Mouse (Mus musculus): ENCODE data around the gene Ripk4.

The Ripk4 gene

DNA sequence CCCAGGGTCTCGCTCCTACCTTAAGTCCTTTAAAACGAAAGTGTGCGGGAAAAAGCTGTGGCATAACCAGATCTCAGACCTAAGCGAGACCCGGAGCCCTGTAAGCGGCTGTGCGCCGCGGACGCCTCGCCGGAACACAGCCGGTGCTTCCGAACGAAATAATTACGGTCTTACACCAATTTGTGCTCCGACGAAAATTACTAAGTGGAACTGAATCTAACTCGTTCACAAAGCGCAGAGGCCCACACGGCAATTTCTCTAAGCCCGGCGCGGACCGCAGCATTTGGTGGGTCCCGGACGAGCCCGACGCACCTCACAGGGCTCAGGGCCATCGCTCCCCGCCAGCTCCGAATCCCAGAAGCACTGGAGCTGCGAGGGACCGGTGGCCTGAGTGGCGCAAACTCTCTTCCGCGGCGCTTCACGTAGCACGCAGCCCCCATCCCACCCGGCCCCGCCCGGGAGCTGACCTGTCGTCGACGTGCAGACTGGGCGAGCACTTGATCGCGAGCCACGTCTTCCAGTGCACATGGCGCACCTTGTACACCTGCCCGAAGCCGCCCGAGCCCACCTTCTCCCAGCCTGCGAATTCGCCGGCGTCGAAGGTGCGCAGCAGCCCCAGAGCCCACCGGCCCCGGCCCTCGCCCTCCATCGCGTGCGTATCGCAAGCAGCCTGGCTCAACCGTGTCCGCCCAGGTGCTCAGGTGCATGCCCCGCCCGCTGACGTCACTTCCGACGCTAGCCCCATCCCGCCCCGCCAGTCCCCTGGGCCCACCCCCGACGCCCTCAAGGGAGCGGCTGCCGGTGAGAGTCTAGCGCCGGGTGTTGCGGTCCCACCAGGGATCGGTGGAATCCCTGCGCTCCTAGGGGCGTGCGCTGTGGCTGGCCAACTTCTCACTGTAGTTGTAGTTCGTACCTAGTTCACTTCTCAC lies at the start of gene Ripk4:
Gene Ripk4 (minus strand): TSS at position 727 of the 929 bp plus-strand sequence.
- peak; percentile 11 for DNase-seq (ENCODE audit: low spot score)

DNA sequence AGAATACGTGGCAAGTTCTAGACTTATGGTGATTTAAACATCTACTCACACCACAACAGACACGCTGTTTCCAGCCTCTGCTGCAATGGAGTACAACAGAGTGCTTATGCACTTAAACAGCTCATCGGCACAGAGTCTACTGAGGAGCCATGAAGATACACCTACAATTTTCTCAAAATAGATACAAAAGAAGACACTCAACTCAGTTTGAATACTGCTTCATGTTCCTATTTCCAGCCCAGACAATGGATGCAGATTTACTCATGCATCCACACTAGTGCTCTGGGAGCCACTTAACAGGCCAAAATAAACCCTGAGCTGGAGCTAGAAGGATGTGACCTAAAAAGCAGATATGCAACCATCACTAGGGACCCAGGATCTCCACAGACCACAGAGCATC lies 45.3 kb upstream of the Ripk4 start:
- DNase-seq (ENCODE audit: low spot score), result no peak

DNA sequence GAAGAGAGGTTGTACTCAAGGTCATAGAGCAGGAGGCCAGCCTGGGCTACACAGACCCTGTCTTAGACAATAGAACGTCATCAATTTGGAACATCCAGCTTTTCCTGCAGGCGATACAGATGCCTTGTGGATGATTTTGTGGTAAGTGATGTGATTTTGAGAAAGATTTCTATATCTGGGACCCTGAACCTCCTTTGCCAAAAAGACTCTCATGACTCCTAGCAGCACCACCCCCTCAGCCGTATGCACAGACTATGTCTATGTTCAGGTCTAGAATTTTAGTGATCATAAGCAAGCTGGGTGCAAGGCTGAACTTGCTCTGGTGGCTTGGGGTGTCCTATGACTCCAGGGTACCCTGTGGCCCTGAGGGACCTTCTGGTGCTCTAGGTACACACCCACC lies 42.1 kb upstream of the Ripk4 start:
- DNase-seq (ENCODE audit: low spot score), result no peak

DNA sequence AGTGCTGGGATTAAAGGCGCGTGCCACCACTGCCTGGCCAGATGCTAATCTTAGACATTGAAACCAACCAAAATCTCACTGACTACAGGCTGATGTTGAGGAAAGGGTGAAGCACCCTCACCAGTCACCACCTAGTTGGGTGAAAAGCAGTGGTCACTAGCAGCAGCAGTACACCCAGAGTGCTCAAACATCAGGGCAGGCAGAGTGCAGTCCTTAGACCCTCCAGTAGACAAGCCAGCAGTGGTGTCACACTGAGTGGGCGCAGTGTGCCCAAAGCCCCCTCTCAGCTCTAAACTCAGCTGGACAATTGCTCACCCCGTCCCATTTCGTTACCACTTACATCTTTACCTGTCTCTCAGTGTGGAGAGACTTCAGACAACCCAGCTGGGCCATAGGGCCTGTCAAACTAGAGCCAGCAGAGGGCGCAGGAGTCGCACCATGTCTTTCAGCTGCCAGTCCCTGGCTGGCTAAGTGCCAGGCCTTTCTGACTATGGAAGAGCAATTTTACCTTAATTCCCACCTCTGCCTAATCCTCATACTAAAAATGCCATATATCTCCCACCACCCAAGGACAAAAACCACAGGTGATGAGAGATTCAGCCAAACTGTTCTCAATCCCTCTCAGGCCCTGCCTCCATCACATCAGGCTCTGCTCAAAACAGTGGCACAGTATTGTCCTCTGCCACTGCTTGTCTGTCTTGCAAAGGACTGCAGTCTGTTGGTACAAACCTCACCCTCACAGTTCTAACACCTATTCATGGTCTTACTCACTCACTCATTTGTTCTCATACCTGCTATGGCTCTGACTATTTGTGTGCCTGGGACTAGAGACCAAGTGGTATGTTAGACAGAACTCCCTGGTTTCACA lies 41.3 kb upstream of the Ripk4 start:
- DNase-seq (ENCODE audit: low spot score), result peak; percentile 35

DNA sequence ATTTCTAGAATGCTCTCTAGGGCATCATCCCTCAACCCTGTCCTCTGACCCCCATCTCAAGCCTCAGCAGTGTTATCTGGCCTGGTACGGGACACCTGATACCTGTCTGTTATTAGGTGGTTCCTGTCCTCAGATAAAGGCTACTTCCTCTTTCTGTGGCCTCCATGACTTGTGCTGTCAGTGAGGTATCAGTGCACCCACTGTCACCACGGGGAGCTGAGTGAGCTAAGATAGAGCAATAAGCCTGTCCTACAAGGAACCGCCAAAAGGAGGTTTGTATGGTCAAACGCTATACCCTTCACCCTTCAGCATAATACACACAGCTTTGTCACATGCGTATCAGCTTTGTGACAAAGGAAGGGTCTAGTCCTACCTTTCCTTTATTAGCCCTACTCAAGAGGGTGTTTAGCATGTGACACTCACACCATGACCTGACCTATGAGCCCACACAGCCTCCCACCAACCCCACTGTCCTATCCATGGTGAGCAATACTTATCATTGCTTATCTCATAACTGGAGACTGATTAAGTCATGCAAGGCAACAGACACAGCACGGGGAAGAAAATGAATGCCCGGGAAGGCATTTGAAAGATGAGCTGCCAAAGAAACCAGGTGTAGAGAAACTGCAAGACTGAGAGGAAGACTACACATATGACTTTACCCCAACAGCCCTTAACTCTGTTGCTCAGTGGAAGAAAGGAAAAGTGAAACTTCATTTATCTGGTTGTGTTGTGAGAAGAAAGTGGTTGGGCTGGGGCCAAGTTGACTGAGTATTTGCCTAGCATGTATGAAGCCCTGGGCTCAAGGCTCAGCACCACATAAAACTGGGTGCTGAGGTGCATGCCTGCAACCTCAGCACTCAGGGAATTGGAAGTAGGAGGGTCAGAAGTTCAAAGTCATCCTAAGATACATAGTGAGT lies 34.6 kb upstream of the Ripk4 start:
- no peak for DNase-seq (ENCODE audit: low spot score)

DNA sequence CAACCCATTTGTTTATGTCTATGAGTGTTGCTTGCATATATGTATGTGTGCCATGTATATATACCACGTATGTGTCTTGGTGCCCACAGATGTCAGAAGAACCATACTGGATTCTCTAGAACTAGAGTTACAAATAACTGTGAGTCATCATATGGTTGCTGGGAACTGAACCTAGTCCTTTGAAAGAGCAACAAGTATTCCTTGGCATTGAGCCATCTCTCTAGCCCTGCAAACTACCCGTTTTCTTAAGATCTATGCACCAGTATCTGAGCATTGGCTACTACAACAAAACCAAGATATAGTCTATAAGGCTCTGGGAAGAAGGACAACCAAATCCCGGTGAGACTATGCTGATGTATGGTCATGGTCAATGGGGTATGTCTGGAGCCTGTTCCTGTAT lies 33.6 kb upstream of the Ripk4 start:
- no peak for DNase-seq (ENCODE audit: low spot score)

DNA sequence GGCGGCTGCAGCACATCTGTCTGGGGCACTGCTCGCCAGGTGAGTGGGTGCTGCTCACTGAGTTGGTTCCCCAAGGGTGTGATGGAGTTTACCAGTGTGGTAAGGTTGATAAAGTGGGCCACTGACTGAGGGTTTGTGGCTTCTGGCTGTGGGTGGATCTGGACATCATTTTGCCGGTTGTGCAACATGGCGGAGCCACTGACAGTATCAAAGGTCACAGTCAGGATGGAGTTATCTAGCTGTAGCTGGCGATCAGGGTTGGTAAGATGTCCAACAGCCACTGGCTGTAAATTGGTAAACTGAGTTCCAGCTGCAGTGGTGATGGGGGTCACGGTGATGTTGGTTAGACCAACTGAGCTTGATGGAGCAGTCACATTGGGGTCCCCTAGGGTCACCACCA lies 30.7 kb upstream of the Ripk4 start:
- no peak for DNase-seq (ENCODE audit: low spot score)

DNA sequence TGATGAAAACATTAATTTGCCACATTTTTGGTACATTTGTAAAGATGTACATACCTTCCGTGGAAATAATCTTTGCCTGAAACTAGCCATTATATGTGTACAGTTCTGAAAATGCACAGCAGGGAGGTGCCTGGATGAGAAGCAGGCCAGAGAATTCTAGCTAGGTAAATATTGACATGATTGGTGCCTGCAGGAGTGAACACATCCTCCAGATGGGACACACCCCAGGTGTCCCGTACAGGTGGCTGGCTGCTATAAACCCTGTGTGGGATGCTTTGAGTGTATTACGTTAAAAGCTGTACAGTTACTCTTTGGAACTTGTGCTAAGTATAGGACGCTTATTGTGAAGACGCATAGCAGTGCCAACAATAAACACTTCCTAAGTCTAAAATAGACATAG lies 19.5 kb upstream of the Ripk4 start:
- DNase-seq (ENCODE audit: low spot score), result no peak

DNA sequence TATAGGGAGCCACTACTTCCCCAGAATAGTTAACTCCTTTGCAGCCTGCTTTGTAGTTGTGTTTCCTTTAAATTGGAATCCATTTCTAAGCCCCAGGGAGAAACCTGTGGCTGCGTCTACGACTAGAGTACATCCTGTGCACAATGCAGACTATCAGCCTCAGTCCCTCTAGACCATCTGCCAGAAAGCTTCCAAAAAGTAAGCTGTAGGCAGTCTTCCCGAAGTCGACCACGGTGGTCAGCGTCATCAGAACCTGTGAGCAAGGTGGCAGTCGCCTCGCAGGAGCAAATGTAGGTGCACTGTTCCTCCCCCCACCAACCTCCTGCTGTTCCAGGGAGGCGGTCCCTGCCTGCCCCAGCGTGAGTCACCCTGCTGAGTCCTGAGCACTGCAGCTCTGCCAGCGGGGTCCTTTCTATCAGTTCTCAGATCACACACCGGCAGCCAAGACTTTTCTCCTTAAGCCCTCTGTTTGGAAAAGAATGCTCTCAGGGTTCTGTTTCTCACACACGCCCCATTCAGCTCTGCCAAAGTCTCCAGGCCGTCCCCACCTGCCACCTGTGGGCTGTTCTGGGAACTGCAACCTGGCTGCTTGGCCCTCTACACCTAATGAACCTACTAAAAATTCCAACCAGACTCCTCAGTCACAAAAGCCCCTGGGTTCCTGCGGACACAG lies 14.9 kb upstream of the Ripk4 start:
- DNase-seq (ENCODE audit: low spot score), result peak; percentile 24

DNA sequence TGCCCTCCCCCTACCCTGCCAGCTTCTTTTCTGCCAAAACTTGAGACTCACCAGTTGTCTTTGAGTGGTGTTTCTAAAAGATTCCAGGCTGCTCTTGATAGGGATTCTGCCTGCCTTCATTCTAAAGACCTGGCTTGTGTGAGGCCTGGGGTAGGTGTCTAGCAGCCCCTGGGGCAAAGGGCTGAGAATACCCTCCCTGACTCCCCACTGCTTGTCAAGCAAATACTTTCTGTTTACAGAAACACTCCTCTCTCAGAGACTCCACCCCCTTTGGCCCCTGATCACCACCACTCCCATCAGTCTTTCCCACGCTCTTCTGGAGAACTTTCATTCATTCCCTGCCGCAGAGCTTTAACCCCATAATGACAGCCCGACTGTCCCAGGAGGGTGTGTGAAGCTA lies 2.9 kb upstream of the Ripk4 start:
- no peak for DNase-seq (ENCODE audit: low spot score)

DNA sequence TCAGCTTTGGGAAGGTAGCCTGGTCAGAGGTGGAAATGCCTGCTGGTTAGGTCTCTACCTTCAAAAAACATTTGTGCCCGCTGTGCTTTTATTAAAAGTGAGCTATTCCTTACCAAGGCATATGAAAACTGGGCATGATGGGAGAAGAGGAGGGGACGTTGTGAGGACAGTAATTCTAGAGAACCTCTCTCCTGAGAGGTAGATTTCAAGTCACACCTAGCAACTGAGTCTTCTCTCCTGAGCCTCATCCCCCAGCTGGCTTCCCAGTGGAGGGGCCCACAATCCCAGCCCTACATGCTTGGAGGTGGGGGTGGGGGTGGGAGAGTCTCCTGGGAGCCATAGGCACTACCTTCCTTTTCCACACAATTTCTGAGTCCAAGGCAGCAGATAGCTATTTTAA lies 1.0 kb upstream of the Ripk4 start:
- no peak for DNase-seq (ENCODE audit: low spot score)

DNA sequence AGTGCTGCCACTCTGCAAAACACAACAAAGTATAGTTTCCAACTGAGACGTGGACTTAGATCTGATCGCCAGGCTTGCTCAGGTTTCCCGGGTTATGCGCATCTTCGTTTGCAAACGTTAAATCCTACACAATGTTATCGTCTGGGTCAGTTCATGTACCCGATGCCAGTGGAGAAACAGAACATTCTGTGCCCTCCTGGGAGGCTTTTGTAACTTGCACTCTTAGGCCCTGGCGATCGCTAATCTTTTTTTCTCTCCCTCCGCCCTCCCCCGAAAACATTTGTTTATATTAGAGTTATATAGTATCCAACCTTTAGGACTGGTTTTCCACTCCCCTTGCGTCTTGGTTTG lies 378 bp upstream of the Ripk4 start:
- DNase-seq (ENCODE audit: low spot score), result no peak

DNA sequence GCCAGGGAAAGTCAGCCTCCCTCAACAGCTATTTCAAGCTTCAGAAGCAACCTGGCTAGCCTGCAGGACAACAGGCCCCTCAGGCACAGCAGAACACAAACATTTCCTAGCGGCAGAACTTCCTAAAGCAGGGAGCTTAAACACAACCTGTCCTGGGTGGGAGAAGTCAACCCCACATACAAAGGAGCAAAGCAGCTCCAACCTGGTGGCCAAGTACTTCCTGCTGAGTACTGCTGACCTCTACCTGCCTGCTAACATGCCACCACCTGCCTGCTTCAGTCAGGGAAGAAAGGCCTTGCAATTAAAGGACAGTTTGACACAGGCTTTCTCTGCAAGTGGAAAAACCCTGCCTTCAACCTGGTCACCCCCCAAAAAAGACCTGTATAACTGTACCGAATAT lies 1.8 kb downstream of the Ripk4 start:
- no peak for DNase-seq (ENCODE audit: low spot score)

DNA sequence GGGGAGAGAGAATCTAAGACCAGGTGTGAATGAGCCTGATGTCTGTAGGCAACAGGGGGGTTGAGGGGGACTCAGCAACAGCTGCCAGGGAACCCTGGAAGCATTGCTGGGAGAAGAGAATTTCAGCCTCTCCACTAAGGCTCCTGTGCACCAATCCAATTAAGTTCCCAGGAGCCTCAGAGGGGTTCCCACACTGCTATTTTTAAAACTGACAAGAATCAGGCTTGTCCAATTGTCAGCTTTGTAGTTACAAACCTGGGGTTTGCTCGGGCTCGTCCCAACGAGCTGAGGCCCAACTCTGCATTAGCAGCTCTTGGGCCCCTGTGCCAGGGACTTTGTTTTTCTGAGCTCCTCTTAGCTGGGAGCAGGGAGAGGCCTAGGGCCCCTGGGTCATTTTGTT lies 3.9 kb downstream of the Ripk4 start:
- DNase-seq (ENCODE audit: low spot score), result no peak

DNA sequence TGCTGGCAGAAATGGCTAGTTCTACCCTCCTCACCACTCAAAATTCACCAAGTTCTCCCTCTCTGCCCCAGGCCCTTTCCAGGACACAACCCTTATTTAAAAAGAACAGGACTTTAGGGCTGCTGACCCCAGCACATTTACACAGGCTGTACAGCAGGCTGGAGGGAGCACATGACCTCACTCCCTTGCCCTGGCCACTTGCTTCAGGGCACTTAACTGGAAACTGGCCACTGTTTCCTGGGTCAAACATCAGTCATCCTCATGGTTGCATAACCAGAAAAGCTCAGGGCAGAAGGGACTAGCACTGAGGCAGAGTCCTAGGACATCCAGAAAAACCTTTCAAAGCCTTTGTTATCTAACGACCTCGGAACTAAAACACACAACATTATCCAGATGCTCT lies 5.3 kb downstream of the Ripk4 start:
- DNase-seq (ENCODE audit: low spot score), result no peak

DNA sequence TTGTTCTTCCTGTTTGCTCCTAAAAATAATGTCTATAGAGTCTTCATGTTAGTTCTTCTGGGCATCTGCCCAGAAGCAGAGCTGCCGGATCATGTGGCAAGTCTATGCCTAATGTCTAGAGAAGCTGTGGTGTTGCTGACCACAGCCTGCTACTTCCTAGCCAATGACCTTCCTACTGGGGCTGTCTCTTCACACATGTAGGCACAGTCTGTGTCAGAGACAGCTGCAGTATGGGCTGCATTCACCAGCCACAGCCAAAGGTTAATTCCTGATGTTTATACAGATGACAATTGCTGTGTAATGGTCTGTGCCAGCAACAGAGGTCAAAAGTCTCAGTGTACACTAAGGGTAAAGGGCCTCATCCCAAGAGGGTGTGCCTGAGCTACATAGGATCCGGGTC lies 7.1 kb downstream of the Ripk4 start:
- DNase-seq (ENCODE audit: low spot score), result no peak

DNA sequence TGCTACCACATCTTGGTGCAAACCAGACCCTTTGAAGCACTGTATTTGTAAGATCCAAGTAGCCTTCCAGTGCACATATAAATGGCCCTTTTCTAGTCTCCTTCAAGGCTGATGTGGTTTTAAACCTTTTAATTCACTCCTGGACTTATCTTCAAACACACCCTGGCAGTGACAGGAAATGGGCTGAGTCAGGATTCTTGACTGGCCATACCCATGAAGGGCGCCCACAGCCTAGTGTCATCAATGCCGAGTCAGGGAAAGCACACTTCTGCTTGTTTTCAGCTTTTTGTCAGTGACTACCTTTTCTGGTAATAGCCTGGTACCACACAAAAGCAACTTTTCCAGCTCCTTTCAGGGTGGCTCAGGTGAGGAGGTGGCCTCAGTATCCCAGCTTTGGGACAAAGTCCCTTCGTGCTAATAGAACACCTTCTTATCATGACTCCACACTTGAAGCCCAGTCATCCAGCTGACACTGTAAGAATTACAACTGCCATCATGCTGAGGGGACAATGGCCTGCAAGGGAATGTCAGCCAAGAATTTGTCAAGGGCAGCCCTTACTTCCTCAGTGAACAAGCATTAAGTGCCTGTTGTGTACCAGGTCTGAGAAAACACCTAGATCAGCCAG lies 11.2 kb downstream of the Ripk4 start:
- DNase-seq (ENCODE audit: low spot score), result no peak

DNA sequence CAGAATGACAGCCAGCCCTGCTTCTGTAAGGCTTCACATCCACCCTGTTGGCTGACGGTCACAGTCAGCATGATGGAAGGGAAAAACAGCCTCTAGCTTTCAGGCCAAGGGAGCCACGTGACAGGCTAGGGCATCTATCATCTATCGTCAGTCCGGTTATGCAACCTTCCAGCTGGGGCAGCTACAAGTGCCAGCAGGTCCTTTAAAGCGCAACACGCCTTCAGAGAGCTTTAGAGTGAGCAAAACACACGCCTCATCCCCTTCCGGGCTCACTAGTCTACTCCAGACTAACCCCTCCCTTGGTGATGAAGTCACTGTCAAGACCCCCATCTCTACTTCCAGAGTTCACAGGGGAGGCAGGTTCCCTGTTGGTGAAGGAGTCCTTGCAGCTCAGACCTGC lies 11.7 kb downstream of the Ripk4 start:
- DNase-seq (ENCODE audit: low spot score), result no peak

DNA sequence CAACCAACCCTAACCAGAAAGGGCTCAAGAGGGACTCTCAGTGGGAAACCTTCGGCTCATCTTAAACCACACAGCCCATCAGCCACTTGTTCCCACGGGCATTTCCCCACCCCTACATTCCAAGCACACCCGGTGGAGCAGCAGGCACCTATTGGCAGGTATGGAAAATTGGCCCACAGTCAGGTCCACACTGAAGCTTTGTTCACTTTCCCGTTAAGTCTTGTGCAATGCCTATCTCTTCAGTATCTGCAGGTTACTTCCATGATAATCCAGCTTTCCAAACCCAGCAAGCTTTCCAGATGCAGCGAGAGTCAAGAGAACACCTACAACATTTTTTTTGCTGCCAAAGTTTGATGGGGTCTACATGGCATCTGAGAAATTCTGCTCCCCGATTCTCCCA lies 15.2 kb downstream of the Ripk4 start:
- DNase-seq (ENCODE audit: low spot score), result no peak

DNA sequence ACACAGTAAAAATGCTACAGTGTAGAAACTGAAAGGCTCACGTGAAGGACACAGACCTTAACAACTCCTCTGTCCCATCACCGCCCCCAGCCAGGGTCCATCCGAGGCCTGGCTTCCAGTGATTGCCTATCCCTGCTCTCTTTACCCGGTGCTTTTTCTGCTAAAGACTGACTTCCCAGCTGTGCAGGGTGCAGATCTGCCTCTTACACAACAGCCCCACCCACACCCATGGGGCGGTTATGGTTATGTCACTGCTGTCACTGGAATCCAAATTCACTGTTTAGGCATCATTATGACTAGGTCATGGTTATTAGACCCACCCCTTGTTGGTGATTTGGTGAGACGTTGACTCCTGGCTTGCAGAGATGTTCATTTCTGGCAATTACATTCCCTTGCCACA lies 25.6 kb downstream of the Ripk4 start:
- DNase-seq (ENCODE audit: low spot score), result no peak

DNA sequence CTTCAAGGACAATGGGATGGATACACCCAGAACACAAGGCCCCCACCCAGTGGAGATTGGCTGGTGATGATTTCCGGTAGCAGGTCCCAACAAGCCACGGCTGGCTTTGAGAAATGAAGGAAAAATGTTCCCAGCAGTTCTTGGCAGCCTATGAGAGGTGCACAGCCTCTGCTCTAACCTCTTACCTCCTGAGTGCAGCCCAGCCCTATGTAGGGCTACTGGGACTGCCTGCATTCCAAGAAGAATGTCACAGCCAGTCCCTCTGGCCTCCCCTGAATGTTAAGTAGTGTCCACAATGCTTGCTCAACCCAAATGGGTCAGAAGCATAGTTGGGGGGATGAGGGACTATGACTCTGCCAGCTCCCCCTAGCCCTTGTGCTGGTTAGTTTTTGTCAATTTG lies 27.0 kb downstream of the Ripk4 start:
- DNase-seq (ENCODE audit: low spot score), result no peak

Data from T-cell, adult 2 months (primary cell).